Mouse (Mus musculus): ENCODE measurements at regions not wholly inside any gene's neighbourhood (a gene's known extent, or its start where the extent isn't known, plus 50 kb on each side); places are given as distances from the start of the nearest gene placed in this dataset.

DNA sequence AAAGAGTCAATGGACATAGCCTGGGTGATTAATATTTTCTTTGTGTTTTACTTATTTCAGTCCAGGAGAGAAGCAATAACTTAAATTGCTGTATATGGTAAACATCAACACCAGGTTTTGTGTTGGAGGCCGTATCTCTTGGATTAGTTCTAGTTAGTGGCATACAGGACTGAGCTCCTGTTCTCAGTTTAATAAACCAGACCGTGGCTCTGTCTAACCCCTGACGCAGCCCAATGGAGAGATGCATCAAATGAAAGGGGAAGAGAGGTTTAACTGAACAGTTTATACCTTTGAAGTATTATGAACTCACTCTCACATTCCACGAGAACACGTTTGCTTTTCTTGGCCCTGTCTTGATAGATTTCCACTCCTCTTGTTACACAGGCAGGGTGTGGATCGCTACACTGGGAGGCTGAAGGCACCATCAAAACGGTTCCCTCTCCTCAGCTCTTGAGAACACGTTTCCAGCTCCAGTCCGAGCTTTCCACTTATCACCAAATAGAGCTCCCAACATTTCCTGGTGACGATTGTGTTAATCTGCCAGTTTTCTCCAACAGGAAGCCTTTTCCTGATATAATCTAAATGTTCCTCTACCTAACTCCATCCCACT is 54.0 kb upstream of the Cerkl start:
- DNase-seq (ENCODE audit: low spot score in 2 of 2): no peak

DNA sequence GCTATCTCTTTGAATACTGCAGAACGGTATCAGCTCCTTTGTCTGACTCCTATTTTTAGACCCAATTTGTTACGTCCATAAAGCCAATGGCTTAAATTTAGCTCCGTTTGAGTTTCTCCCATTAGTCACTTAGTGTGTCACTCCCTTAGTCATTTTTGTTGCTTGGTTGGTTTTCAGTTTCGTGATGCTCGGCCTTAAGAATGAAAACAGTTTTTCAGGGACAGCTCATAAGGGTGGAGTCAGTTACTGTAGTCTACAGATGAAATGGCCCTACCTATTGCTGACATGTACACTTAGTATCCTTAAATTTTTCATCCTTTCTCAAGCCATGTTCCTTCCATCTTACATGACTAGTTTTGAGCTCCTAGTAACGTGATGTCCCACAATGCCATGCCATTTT is 54.5 kb upstream of the Cerkl start:
- no peak for DNase-seq (ENCODE audit: low spot score in 2 of 2)

DNA sequence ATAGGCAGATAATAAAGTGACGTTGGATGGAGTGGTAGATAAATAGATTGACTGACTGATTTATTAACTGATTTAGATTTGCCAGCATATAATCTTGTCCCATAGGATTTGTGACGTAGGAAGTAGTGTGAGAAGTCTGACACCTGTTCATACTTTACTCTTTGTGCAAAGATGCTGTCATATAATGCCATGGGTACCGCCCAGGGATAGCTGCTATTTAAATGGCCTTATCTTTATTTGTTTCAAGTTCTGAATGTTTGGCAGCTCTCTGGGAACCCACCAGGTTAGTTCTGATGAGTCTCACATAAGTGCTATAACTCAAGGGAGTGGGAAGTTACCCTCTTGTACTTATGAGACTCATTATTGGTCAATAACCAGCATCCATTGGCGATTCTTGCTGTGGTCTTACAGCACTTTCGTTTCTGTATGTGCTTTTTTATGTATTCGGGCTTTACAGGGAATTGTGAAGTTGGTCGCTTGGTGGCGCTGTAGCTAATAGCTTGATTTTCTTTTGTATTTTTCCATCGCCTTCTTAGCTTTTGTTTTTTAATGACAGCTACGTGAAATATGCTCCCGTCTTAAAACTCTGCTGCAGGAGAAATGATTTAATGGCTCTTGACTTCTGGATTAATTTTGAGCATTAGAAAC is 55.2 kb upstream of the Cerkl start:
- DNase-seq (ENCODE audit: low spot score in 2 of 2): peak; percentile 14 to 73

DNA sequence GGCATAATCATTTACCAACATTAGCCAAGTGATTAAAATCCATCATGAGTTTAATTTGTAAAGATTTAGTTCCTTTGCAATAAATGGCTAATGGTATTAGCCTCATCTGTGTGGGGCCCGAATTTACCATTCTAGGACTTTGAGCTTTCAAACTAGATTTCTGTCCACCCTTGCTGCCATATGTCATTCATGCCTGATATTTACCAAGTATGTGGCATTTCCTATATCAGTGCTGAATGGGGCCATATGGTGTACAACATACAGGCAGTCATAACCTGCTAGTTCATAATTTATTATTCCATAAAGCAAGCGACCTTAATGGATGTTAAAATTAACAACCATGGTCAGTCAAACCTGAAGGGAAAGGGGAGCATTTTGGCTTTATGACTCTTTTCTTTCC is 55.8 kb upstream of the Cerkl start:
- DNase-seq (ENCODE audit: low spot score in 2 of 2): no peak

DNA sequence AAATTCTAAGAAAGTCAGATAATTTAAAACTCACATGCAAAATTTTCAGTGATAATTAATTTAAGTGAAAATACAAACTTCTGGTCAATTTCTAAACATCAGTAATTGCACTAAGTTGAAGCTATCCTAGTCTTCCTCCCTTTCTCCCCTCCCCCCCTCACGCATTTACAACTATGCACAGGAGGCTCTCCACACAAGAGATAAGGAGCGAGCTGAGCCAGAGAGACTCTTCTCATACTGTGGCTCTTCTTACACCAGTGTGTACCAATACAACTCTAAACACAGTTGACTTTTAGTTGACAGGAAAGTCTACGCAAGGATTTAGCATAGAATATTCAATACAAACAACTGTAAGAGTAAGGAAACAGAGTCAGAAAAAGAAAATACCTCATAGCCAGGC is 57.1 kb upstream of the Cerkl start:
- no peak for DNase-seq (ENCODE audit: low spot score in 2 of 2)

DNA sequence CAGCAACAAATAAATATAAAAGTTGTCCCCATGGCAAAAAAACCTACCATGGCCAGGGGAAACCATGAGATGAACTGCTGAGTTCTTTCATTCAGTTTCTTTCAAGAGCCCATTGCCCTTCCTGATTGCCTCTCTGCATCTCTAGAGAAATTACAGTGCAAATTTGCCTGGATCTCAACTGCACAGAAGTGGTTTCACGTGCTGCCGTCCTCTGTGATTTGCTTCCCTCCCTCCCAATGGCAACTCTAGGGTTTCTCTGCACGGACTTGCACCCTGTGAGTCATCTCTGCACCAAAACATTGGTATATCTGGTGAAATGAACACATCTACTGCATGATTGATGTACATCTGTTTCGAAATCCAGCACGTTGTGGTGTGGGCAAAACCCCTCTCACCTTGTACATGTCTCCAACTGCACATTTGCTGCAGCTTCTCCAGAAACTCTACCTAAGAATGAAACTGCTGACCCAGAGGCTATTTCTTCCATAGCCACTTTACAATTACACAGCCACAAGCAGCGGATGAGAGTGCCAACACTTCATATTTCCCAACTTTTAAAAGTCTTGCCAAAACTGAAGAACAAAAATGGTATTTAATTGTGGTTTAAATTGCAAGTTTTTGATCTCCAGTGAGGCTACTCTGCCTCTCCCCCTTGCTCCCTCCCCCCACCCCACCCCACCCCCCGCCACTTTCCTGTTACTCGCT is 61.6 kb upstream of the Cerkl start:
- DNase-seq (ENCODE audit: low spot score in 2 of 2): no peak

DNA sequence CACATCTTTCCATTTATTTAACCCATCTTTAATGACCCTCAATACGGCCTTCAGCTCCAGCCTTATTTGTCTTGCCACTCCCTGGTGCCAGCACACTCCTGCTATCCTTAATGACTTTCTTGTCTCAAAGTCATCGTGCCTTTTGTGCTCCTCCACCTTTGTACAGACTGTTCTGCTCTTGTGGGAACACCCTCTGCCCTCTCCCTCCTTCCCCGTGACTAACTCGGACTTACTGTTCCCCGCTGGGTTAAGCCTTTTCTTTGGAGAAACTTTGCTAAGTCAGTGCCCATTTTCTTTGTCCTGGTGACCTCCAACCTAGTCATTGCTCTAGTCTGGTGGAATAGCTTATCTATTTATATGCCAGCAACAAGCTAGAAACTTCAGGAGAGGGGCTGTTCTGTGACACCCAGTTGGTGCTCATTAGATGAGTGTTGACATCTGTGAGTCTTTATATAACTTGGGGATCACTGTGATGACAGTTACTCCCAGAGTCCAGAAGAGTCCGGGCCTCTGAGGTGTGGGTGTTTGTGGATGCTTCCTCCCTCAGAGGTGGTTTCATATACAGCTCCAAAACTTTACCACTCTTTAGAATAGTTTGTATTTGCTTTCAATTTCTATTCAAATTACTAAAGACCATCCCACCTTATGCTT is 63.3 kb upstream of the Cerkl start:
- no peak for DNase-seq (ENCODE audit: low spot score in 2 of 2)

DNA sequence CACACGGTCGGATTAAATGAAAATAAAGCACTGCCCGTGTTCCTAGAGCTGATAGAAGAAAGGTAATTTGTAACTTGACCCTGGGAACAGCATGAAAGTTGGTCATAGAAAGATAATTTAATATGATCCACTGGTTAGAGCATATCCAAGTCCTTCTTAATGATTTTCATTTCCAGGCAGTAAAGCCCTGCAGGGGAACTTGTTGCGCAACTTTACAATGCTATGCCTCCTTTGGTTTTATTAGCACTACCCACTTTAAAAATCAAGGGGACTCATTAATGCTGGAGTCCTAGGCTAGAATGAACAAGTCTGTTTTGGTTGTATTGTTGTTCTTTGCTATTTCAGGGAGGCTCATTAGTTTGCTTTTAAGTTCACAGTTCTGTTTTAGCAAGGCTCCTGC is 66.9 kb upstream of the Cerkl start:
- DNase-seq (ENCODE audit: low spot score in 2 of 2): no peak

DNA sequence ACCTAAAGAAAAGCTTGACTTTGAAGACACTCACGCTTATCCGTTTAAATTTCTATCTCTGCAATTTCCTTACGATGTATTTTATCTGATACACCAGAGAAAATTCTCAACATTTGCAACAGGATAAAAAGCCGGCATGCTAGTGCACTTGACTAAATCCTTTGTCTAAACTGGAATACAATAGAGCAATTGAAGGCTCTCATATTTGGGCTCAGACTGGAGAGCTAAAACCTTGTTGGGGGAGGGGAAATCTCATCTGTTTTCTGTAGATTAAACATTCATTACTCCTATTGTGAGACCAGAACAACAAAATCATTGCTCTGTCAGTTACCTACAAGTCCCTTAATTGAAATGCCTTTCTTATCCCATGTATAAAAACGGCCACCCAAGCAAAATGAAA is 70.9 kb upstream of the Cerkl start:
- DNase-seq (ENCODE audit: low spot score in 2 of 2): no peak

DNA sequence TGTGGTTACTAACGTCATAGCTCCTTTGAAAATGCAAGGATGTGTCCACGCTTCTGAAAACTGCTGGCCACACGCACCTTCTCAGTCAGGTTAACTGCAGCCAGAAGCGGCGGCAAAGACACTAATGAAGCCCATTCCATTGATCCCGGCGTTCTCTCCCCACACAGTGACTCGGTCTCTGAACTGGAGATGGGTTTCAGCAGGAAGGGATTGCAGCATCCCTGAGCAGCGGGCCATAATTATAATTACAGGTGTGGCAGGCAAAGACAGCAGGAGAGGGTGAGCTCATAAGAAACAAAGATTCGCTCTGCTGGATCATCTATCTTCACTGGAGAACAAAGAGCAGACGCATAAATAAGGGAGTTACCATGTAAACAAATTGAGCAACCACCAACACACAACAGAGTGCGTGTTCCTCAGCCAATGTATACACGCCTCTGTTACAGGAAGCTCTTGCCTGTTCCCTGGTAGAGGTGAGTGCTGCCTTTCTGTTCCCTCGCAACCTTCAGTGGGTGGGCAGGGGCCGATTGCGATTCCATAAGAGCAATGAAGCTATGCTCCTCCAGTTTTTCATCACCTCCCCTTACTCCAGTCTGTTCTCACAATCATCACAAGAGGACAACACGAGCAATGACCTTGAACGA is 71.9 kb upstream of the Cerkl start:
- no peak for DNase-seq (ENCODE audit: low spot score in 2 of 2)

DNA sequence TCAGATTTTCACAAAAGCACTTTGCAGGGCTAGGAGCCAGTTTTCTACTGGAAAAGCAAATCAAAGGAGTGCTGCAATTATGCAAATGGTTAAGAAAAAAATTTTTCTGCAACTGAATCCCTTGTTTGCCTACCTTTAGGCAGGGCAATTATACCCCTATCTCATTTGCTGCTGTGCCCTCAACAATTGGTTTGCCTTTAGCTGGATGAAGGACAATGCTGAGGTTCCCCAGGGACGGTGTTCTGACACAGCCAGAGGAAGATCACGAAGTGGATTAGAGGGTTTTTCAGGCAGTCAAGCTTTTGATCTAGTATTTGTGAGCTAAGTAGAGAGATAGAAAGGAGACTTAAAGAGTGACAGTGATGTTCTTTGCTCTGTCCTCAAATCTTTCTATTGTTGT is 72.6 kb upstream of the Cerkl start:
- DNase-seq (ENCODE audit: low spot score in 2 of 2): no peak

DNA sequence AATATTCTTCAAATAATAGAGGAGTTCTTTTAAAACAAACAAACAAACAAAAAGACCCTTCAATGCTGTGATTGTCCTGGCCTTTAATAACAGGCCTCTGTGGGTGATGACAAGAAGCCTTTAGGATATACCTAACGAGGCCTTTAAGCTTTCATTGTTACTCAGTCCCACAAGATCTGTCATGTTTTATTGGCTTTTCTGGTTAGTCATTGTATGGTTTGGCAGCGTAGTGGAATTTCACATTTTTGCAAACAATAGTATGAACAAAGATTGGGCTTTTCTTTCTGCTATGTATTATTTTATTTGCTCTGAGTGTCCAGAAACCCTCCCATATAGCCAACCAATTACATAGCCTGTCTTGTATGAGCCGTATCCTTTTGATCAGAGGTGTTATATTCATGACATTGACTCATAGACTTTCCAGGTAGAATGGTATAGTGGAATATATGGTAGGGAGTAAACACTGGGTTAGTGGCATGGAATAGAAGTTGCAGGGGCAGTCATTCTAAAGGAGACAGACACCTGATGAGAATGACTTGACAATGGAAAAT is 76.1 kb upstream of the Cerkl start:
- DNase-seq (ENCODE audit: low spot score in 2 of 2): no peak

DNA sequence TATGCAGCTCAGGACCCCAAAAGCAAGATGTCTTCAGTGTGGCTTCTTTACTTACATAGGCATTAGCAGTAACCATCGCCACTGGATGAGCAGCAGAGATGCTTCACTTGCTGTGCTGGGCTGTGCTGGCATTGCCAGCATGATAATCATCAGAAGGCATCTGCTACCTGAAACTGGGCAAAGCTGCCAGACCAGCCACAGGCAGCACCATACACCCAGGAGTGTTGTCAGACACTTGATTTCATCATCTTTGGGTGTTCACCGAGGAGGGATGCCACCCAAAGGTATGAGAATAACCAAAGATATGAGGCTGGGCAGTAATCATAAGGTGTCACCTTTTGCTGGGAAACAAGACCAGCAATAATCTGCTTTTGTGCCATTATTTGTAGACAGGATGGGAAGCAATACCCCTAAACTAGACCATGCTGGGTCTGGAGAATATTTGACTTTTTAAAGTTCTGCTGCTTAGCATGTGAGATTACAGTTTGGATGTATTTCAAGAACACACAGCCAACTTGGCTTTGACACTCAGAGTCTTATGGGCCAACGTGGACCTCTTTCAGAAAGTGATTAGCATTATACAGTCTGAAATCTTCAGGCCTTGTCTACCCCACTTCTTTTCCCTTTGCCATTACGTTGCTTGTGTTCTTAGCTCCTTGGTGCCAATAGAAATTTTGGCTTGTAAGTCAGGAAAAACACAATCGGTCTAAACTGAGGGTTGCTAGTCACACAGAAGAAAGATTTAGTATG is 80.7 kb upstream of the Cerkl start:
- no peak for DNase-seq (ENCODE audit: low spot score in 2 of 2)

DNA sequence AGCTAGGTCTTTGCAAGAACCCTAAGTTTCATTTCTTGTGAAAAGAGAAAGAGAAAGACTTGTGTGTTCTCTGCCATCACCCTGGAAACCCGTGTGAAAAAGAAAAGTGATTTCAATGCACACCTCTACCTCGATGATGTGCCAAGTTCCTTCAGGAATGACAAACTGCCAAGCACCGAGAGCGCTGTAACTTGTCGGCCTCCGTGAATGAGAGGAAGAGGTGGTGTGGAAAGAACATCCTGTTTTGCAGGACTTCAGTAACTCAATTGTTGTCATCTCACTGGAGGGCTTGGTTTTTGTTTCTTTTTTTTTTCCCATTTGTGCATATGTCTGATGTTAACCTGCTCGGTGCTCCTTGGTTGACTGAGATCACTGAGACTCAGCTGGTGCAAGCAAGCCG is 83.8 kb upstream of the Cerkl start:
- DNase-seq (ENCODE audit: low spot score in 2 of 2): no peak

DNA sequence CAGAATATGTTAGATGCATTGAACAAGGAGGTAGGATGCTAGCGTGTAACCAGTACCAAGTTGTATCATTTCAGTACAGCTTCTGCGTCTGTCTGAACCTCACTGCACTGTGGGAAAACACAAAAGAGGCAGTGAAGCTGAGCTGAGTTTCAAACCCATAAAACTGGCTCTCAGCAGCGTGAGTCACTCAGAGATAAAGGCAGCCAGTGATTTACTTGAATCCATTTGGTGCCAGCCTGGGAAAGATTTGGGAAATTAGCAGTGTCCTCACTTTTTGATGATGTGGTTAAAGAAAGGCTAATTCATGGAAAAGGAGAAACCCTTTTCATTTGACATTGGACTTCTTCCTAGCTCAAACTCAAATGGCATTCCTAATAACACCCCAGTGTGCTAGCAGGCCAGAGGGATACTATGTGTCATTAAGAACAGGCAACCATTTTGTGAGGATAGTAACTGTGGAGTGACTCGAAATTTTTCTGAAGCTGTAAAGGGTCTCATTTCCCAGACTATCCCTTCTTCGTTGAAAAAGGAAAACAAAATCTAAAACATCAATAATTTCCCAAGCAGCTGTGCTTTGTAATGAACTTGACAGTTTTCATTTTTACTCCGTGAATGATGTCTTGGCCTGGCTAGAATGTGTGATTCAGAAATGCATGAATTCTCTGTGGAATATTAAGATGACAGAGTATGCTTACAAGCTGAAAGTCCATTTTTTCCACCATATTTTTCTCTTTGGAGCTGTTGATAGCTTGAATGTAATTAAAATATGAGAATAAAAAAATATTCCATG is 85.8 kb upstream of the Cerkl start:
- no peak for DNase-seq (ENCODE audit: low spot score in 2 of 2)

DNA sequence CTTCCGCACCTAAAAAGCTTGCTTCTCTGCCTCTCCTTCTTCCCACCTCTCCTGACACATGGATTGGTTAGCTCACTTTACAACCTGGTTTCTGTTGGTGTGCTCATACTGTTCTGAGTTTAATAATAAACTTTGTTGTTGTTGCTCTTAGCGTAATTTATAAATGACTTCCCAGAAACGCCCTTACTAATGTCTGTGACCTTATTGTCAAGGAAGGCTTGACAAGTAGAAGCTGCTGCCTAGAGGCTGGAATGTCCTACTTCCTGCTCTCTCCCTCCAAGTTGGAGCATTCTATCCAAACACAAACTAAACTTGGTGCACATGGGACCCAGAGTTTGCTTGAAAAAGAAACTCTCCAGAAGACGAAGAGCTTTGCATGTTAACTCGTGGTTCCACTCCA is 86.9 kb upstream of the Cerkl start:
- DNase-seq (ENCODE audit: low spot score in 2 of 2): no peak

DNA sequence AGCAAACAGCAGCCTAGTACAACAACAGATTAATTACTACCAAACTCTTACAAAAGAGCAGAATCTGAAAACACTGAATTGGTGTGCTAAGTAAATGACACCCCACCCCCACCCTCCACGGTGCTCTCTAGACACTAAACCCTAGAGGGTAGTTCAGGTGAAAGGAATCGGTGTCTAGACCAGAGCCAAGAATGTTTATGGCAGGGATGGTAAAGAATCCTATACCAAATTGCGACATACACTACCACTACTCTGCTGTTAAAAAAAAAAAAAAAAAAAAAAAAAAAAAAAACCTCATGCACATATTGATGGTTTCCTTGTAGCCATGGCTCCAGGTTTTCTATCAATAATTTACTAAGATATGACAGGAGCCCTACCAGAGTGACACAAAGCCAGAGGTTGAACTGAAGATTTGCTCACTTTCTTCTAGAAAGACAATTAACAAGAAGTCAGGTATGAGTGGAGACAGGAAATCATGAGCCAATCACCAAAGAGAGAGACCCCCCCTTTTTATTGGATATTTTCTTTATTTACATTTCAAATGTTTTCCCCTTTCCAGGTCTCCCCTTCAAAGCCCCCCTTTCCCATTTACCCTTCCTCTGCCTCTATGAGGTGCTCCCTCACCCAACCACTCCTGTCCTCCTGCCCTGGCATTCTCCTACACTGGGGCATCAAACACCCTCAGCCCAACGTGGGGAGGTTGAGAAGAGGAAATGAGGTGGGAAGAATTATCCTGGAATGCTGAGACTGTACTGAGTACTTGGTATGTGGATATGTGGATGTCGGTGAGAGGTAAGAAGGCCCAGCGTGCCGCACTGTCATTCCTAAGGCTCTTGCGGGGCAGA is 87.6 kb upstream of the Cerkl start:
- no peak for DNase-seq (ENCODE audit: low spot score in 2 of 2)

DNA sequence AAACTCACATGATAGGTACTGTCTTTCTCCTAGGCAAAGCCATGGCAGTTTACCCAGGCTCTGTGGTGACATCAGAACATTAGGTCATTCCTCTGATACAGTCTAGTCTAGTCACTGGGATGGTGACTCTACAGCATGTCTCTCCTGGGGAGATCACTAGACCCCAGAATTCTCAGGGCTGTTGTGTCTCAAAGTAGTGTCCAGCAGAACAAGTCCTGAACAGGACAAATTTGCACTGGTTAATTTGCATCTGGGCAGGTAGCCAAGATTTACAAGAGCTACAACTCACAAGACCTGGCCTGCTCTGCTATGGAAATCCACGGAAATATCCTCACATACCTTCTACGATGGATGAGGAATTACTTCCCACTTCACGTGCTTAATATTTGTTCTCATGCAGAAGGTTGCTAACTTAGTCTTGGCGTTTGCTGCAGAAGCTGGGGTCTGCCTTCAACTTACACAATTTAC is 88.2 kb upstream of the Cerkl start:
- DNase-seq (ENCODE audit: low spot score in 2 of 2): no peak

DNA sequence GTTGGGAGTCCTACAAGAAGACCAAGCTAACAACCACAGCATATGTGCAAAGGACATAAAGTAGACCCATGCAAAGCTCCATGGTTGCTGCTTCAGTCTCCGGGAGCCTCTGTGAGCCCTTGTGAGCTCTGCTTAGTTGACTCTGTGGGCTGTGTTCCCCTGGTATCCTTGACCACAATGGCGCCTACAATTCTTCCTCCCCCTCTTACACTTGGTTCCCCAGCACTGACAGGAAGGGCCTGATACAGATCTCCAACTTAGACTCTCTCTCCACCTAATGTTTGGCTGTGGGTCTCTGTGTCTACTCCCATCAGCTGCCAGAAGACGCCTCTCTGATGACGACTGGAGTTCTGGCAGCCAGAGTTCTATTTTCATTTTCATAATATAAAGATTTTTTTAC is 88.9 kb upstream of the Itprid2 start:
- DNase-seq (ENCODE audit: low spot score in 2 of 2): no peak

DNA sequence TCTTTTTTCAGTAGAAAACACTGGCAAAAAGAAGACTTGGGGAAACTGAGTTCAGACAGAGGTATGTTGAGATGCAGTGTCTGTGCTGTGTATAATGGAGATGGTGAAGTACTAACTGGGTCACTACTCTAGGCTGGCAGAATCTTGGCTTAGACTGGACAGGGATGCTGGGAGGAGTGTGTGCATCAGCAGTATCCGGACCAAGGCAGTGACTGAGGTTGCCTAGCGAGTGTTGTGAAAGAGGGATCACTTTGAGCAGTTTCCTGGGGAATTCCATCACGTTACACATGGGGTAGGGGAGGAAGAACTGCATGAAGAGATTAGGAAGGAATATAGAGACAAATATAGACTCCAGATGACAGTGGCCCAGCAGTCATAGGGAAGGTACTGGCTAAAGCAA is 87.9 kb upstream of the Itprid2 start:
- no peak for DNase-seq (ENCODE audit: low spot score in 2 of 2)

Measured in spleen, postnatal 10 days (tissue).